Comparison of ENCODE assay signal across 9 mouse cellular contexts in the genomic region with DNA sequence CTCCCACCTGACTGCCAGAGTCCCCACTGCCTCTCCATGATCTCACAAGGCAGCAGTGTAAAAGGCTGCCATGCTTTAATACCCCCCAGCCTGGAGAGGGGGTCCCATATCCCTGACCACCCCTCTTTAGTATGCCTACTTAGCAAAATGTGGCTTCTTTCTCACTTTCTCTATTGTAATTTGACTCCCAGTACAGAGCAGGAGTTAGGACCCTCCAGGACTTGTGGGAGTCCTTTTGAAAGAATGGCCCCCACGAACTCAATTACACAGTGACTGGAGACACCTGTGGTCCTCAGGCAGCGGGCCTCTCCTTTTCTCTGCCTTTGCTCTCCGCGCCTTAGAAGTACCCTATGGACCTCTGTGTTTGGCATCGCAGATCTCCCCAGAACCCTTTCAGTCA. TPM values are rescaled to one million over a fixed set of nuclear protein-coding genes. Genes with fewer than 3 reads are reported as not detected.
DNase-seq lines count a peak whose midpoint lies in the region; ATAC-seq and TF ChIP-seq lines count a peak whose summit lies in the region.
"Had no signal": no experiment of that assay in that cellular context is flagged by ENCODE, and none has a peak within 500 bp of the region (broad histone marks: within the 10 kb centered on the region; RNA-seq: fewer than 3 reads in every experiment).

No protein-coding gene starts in this region.

- peak overlapping the region; percentile 68 for H3K4me2 ChIP-seq in lung, postnatal 0 days (replicated peaks; ENCODE audit: low read depth, low read length)
- H3K4me2 ChIP-seq in limb, embryonic 15.5 days: peak overlapping the region; percentile 89
- H3K4me2 ChIP-seq in stomach, postnatal 0 days (replicated peaks; ENCODE audit: low read depth): peak overlapping the region; percentile 85; the same call in 1 of the 2 replicates

- 35% methylated on average over 5 of the region's 5 CpGs for WGBS in cerebellum, adult 2 months
- 49% methylated on average over 5 of the region's 5 CpGs for WGBS in lung, postnatal 0 days
- 38% methylated on average over 5 of the region's 5 CpGs for WGBS in limb, embryonic 15.5 days
- 57% methylated on average over 5 of the region's 5 CpGs for WGBS in stomach, postnatal 0 days

- no peak overlapping the region for H3K4me3 ChIP-seq in cerebellum, adult 2 months (replicated peaks; ENCODE audit: insufficient read depth, low read depth, low read length)
- H3K4me3 ChIP-seq in lung, postnatal 0 days (ENCODE audit: low read depth, low read length): peak overlapping the region; percentile 56; the same call in 1 of the 2 replicates
- peak overlapping the region; percentile 69 for H3K4me3 ChIP-seq in limb, embryonic 15.5 days
- peak overlapping the region; percentile 58 for H3K4me3 ChIP-seq in stomach, postnatal 0 days (ENCODE audit: low read depth, low read length)

- DNase-seq in cerebellum, adult 2 months: no peak
- no peak for DNase-seq in lung, postnatal 0 days (ENCODE audit: low spot score)
- DNase-seq in lung, postnatal 10 days: no peak
- no peak for DNase-seq in stomach, postnatal 0 days (ENCODE audit: low spot score)
- DNase-seq in layer of hippocampus, postnatal 10 days (ENCODE audit: low spot score in 2 of 2): no peak
- DNase-seq in spleen, postnatal 36 days (ENCODE audit: low spot score in 2 of 2): no peak
- DNase-seq: spleen, adult 18-20 months had no signal

- H3K27me3 ChIP-seq in cerebellum, adult 2 months (ENCODE audit: control insufficient read depth, insufficient read depth, low read length): no peaks in the 10 kb centered on the region; the same call in 1 of the 2 replicates
- H3K27me3 ChIP-seq in lung, postnatal 0 days (replicated peaks; ENCODE audit: insufficient read depth, low read length): no peaks in the 10 kb centered on the region
- peaks cover 9% of the 10 kb centered on the region for H3K27me3 ChIP-seq in limb, embryonic 15.5 days
- no peaks in the 10 kb centered on the region for H3K27me3 ChIP-seq in stomach, postnatal 0 days (ENCODE audit: control insufficient read depth, insufficient read depth, low read length)

- no peak overlapping the region for H3K27ac ChIP-seq in cerebellum, adult 2 months (ENCODE audit: insufficient read depth, low read length)
- peak overlapping the region; percentile 74; the same call in 1 of the 2 replicates for H3K27ac ChIP-seq in lung, postnatal 0 days (ENCODE audit: low read length)
- no peak overlapping the region for H3K27ac ChIP-seq in limb, embryonic 15.5 days
- 0 out of 2 replicates have a peak overlapping the region, but pooled peaks have one; percentile 66 for H3K27ac ChIP-seq in stomach, postnatal 0 days (replicated peaks)

- H3K36me3 ChIP-seq in lung, postnatal 0 days (ENCODE audit: insufficient read depth, low read length): no peaks in the 10 kb centered on the region
- H3K36me3 ChIP-seq in limb, embryonic 15.5 days: no peaks in the 10 kb centered on the region
- H3K36me3 ChIP-seq in stomach, postnatal 0 days (ENCODE audit: control insufficient read depth, insufficient read depth, low read length): no peaks in the 10 kb centered on the region

- no peak for TF ChIP-seq EP300 in lung, postnatal 0 days (IDR thresholded peaks at IDR 0.05)
- TF ChIP-seq EP300 in stomach, postnatal 0 days (optimal IDR thresholded peaks at IDR 0.05): no peak

- ATAC-seq in cerebellum, adult (ENCODE audit: insufficient number of reproducible peaks, low FRiP score, low TSS enrichment): 0 out of 2 replicates have a peak, but pooled peaks have one; percentile 38
- ATAC-seq in lung, postnatal 0 days: no peak
- no peak for ATAC-seq in limb, embryonic 15.5 days (ENCODE audit: insufficient number of reproducible peaks, low FRiP score, low TSS enrichment, low read depth)
- ATAC-seq in stomach, postnatal 0 days (ENCODE audit: low FRiP score, low TSS enrichment): no peak

- no peak for TF ChIP-seq CTCF in cerebellum, adult 2 months (IDR thresholded peaks at IDR 0.05; ENCODE audit: borderline replicate concordance, insufficient read depth, low read depth, low read length)
- TF ChIP-seq CTCF in lung, postnatal 0 days (IDR thresholded peaks at IDR 0.05): no peak; the same call in 1 of the 2 replicates
- no peak for TF ChIP-seq CTCF in stomach, postnatal 0 days (IDR thresholded peaks at IDR 0.05; ENCODE audit: low read depth)

- no peaks in the 10 kb centered on the region for H3K9me3 ChIP-seq in lung, postnatal 0 days (ENCODE audit: low read length)
- H3K9me3 ChIP-seq in limb, embryonic 15.5 days: no peaks in the 10 kb centered on the region
- no peaks in the 10 kb centered on the region for H3K9me3 ChIP-seq in stomach, postnatal 0 days (ENCODE audit: control insufficient read depth, low read length)

- no peaks in the 10 kb centered on the region; the same call in 1 of the 2 replicates for H3K4me1 ChIP-seq in cerebellum, adult 2 months (ENCODE audit: control insufficient read depth, insufficient read depth, low read length)
- 0 out of 2 replicates have a peak, but pooled peaks cover 3% of the 10 kb centered on the region for H3K4me1 ChIP-seq in lung, postnatal 0 days (ENCODE audit: insufficient read depth, low read depth, low read length)
- peaks cover 22% of the 10 kb centered on the region for H3K4me1 ChIP-seq in limb, embryonic 15.5 days
- H3K4me1 ChIP-seq in stomach, postnatal 0 days (replicated peaks; ENCODE audit: control insufficient read depth, insufficient read depth): no peaks in the 10 kb centered on the region

- TF ChIP-seq POLR2A in cerebellum, adult 2 months (IDR thresholded peaks at IDR 0.05; ENCODE audit: borderline replicate concordance, insufficient read depth, low read length): no peak

- no peak overlapping the region for H3K9ac ChIP-seq in lung, postnatal 0 days (replicated peaks; ENCODE audit: low read depth)
- no peak overlapping the region for H3K9ac ChIP-seq in limb, embryonic 15.5 days
- peak overlapping the region; percentile 63; the same call in 1 of the 2 replicates for H3K9ac ChIP-seq in stomach, postnatal 0 days (ENCODE audit: low read length)

RNA-seq across cellular contexts. Expression of a gene that starts 0.5 kb away (rescaled TPM):
- polyA plus RNA-seq in cerebellum, adult 2 months (2012; rRNA removed): 31.1 and 35.5 TPM in 2 replicates
- polyA plus RNA-seq in lung, postnatal 0 days (2015; fragmentation: Nextera tagmentation; extraction: Ambion mirVana): 12.5 and 14.7 TPM in 2 replicates
- 7.4 and 7.5 TPM in 2 replicates for polyA plus RNA-seq in limb, embryonic 15.5 days (2015; fragmentation: Nextera tagmentation; extraction: Ambion mirVana)
- 3.7 and 4.3 TPM in 2 replicates for polyA plus RNA-seq in stomach, postnatal 0 days (2015; fragmentation: Nextera tagmentation; extraction: Ambion mirVana)
- total RNA-seq in layer of hippocampus, postnatal 10 days (2021): 10 to 100 TPM; 69.2 to 73.5 TPM

Comparison
In these comparisons a context has a peak if more than half of its experiments do, and no peak if none do; other contexts are left out.
1. H3K27ac ChIP-seq: peak in lung, postnatal 0 days (single experiment) and stomach, postnatal 0 days (single experiment); none in cerebellum, adult 2 months (single experiment) and limb, embryonic 15.5 days (single experiment).
2. Peak in every context shown above with its lines, with median percentiles within 50 percentile points of each other: H3K4me2 ChIP-seq.